Mouse (Mus musculus) limb, embryonic 10.5 days (tissue): ENCODE results near the gene Arid5b. TPM values are rescaled to one million over a fixed set of nuclear protein-coding genes. Genes with fewer than 3 reads are reported as not detected.

Experiments used
- DNase-seq: peaks from one replicate; pipeline ENCODE4 v3.0.0-alpha.2; 2017; ENCODE audit warnings: low spot score
- H3K27ac ChIP-seq: fragments of 300-500 bp; sonication (generic); 2 replicates; pipeline ENCODE4 v1.5.1; 2016; ENCODE audit warnings: mild to moderate bottlenecking
- H3K27me3 ChIP-seq: fragments of 300-500 bp; sonication (generic); 2 replicates; pipeline ENCODE4 v1.6.1; 2016; ENCODE audit warnings: low read depth, mild to moderate bottlenecking; ENCODE audit not compliant: poor library complexity, severe bottlenecking
- H3K36me3 ChIP-seq: fragments of 300-500 bp; sonication (generic); 2 replicates; pipeline ENCODE4 v1.6.1; 2016; ENCODE audit warnings: mild to moderate bottlenecking, moderate library complexity
- H3K4me1 ChIP-seq: fragments of 300-500 bp; sonication (generic); 2 replicates; pipeline ENCODE4 v1.6.1; 2016
- H3K4me3 ChIP-seq: fragments of 300-500 bp; sonication (generic); 2 replicates; pipeline ENCODE4 v1.5.1; 2016; ENCODE audit warnings: mild to moderate bottlenecking, moderate library complexity
- H3K9me3 ChIP-seq: fragments of 300-500 bp; sonication (generic); replicated peaks from 2 replicates; pipeline ENCODE4 v1.6.1; 2016; ENCODE audit warnings: mild to moderate bottlenecking
- WGBS: fragments of 180-500 bp; shearing (Covaris S2); methylation state at CpG from one replicate; pipeline ENCODE4 v1.1.7; 2016; 5-methylcytosine and 5-hydroxymethylcytosine counted together
- polyA plus RNA-seq: library from polyadenylated mRNA; unstranded; fragments of >200 nt; fragmentation: Nextera tagmentation; extraction: Ambion mirVana; gene quantifications from 2 replicates; pipeline ENCODE4 v1.2.1, GENCODE M21; 2016

Gene Arid5b
- polyA plus RNA-seq, 1 experiment from 2014 or later, result 32.9 TPM

GRCm38 (mm10) chr10:68281076-68281774 lies 2.7 kb upstream of the Arid5b start:
- H3K9me3 ChIP-seq, result no peaks in the 10 kb centered on the region
- peaks cover 40% of the 10 kb centered on the region for H3K4me1 ChIP-seq
- H3K27me3 ChIP-seq, result no peaks in the 10 kb centered on the region
- 15% methylated on average over 6 of the region's 6 CpGs for WGBS
- H3K36me3 ChIP-seq, result no peaks in the 10 kb centered on the region
- DNase-seq, result no peak
- no peak overlapping the region for H3K4me3 ChIP-seq
- H3K27ac ChIP-seq, result no peak overlapping the region

- Histone ChIP-seq H3K36me3 (no peaks in the 10 kb centered on the region), H3K4me3 (peak overlapping the region; percentile 74), H3K9me3 (no peaks in the 10 kb centered on the region), H3K4me1 (peaks cover 54% of the 10 kb centered on the region), H3K27me3 (no peaks in the 10 kb centered on the region), H3K27ac (peak overlapping the region; percentile 91)
- under 1% methylated on average over 41 of the region's 41 CpGs for WGBS
- DNase-seq, result peak; percentile 77
Observed at GRCm38 (mm10) chr10:68279516-68280501, 1.3 kb upstream of the Arid5b start.

- Histone ChIP-seq H3K4me1 (peaks cover 48% of the 10 kb centered on the region), H3K27ac (peak overlapping the region; percentile 91), H3K4me3 (peak overlapping the region; percentile 74), H3K27me3 (no peaks in the 10 kb centered on the region), H3K9me3 (no peaks in the 10 kb centered on the region), H3K36me3 (peaks cover 18% of the 10 kb centered on the region)
- peak; percentile 60 for DNase-seq
- 0% methylated on average over 15 of the region's 15 CpGs for WGBS
Observed at GRCm38 (mm10) chr10:68277671-68278151, 829 bp downstream of the Arid5b start.

- WGBS, result under 1% methylated on average over 31 of the region's 34 CpGs
- no peaks in the 10 kb centered on the region for H3K9me3 ChIP-seq
- peaks cover 23% of the 10 kb centered on the region for H3K36me3 ChIP-seq
- H3K27me3 ChIP-seq, result no peaks in the 10 kb centered on the region
- H3K27ac ChIP-seq, result peak overlapping the region; percentile 91
- DNase-seq, result no peak
- peaks cover 41% of the 10 kb centered on the region for H3K4me1 ChIP-seq
- peak overlapping the region; percentile 74 for H3K4me3 ChIP-seq
Observed at GRCm38 (mm10) chr10:68276976-68277441, 1.5 kb downstream of the Arid5b start.

GRCm38 (mm10) chr10:68276350-68276975 lies 2.1 kb downstream of the Arid5b start:
- under 1% methylated on average over 29 of the region's 29 CpGs for WGBS
- Histone ChIP-seq H3K4me1 (peaks cover 35% of the 10 kb centered on the region), H3K9me3 (no peaks in the 10 kb centered on the region), H3K27ac (peak overlapping the region; percentile 91), H3K27me3 (no peaks in the 10 kb centered on the region), H3K36me3 (peaks cover 28% of the 10 kb centered on the region), H3K4me3 (peak overlapping the region; percentile 74)
- peak; percentile 85 for DNase-seq

- H3K9me3 ChIP-seq, result no peaks in the 10 kb centered on the region
- H3K27ac ChIP-seq, result peak overlapping the region; percentile 30; the same call in 1 of the 2 replicates
- H3K36me3 ChIP-seq, result peaks cover 40% of the 10 kb centered on the region
- peak; percentile 50 for DNase-seq
- no peaks in the 10 kb centered on the region for H3K27me3 ChIP-seq
- 26% methylated on average over 18 of the region's 18 CpGs for WGBS
- peaks cover 23% of the 10 kb centered on the region for H3K4me1 ChIP-seq
- peak overlapping the region; percentile 74 for H3K4me3 ChIP-seq
Observed at GRCm38 (mm10) chr10:68274900-68275760, 3.4 kb downstream of the Arid5b start.

- Histone ChIP-seq H3K4me1 (peaks cover 4% of the 10 kb centered on the region; the same call in 1 of the 2 replicates), H3K36me3 (peaks cover 70% of the 10 kb centered on the region), H3K27ac (no peak overlapping the region), H3K9me3 (no peaks in the 10 kb centered on the region), H3K4me3 (no peak overlapping the region), H3K27me3 (no peaks in the 10 kb centered on the region)
- WGBS, result 94% methylated on average over 10 of the region's 10 CpGs
- no peak for DNase-seq
Observed at GRCm38 (mm10) chr10:68269789-68270188, 8.8 kb downstream of the Arid5b start.

GRCm38 (mm10) chr10:68268629-68269028 lies 9.9 kb downstream of the Arid5b start:
- H3K9me3 ChIP-seq, result no peaks in the 10 kb centered on the region
- WGBS, result 87% methylated on average over 5 of the region's 5 CpGs
- peaks cover 72% of the 10 kb centered on the region for H3K36me3 ChIP-seq
- no peak overlapping the region for H3K27ac ChIP-seq
- no peak for DNase-seq
- no peak overlapping the region for H3K4me3 ChIP-seq
- no peaks in the 10 kb centered on the region for H3K27me3 ChIP-seq
- H3K4me1 ChIP-seq, result peaks cover 4% of the 10 kb centered on the region; the same call in 1 of the 2 replicates

- H3K36me3 ChIP-seq, result peaks cover 52% of the 10 kb centered on the region
- no peaks in the 10 kb centered on the region for H3K9me3 ChIP-seq
- WGBS, result 91% methylated on average over 10 of the region's 10 CpGs
- no peak overlapping the region for H3K27ac ChIP-seq
- peaks cover 6% of the 10 kb centered on the region; the same call in 1 of the 2 replicates for H3K4me1 ChIP-seq
- H3K4me3 ChIP-seq, result no peak overlapping the region
- DNase-seq, result no peak
- no peaks in the 10 kb centered on the region for H3K27me3 ChIP-seq
Observed at GRCm38 (mm10) chr10:68263969-68264688, 14.4 kb downstream of the Arid5b start.

- H3K4me1 ChIP-seq, result 0 out of 2 replicates have a peak, but pooled peaks cover 3% of the 10 kb centered on the region
- 91% methylated on average over 9 of the region's 9 CpGs for WGBS
- H3K9me3 ChIP-seq, result no peaks in the 10 kb centered on the region
- no peaks in the 10 kb centered on the region for H3K27me3 ChIP-seq
- no peak overlapping the region for H3K27ac ChIP-seq
- no peak overlapping the region for H3K4me3 ChIP-seq
- peaks cover 51% of the 10 kb centered on the region for H3K36me3 ChIP-seq
- DNase-seq, result no peak
Observed at GRCm38 (mm10) chr10:68263296-68263968, 15.1 kb downstream of the Arid5b start.

- Histone ChIP-seq H3K9me3 (no peaks in the 10 kb centered on the region), H3K27ac (no peak overlapping the region), H3K4me1 (0 out of 2 replicates have a peak, but pooled peaks cover 3% of the 10 kb centered on the region), H3K36me3 (peaks cover 50% of the 10 kb centered on the region), H3K27me3 (no peaks in the 10 kb centered on the region), H3K4me3 (no peak overlapping the region)
- DNase-seq, result no peak
- WGBS, result 33% methylated on average over 4 of the region's 4 CpGs
Observed at GRCm38 (mm10) chr10:68259601-68260000, 18.9 kb downstream of the Arid5b start.
